Mouse (Mus musculus): Measurements from ENCODE around the gene Klhdc7b. TPM values are rescaled to one million over a fixed set of nuclear protein-coding genes. Genes with fewer than 3 reads are reported as not detected.

The Klhdc7b gene
- not detected in 2 replicates for polyA plus RNA-seq (2014; fragmentation: Nextera tagmentation; extraction: Ambion mirVana)

- no peaks in the 10 kb centered on the region for H3K4me1 ChIP-seq (ENCODE audit: control insufficient read depth, insufficient read depth, low read length)
- ATAC-seq (replicated peaks; ENCODE audit: insufficient number of reproducible peaks, low FRiP score, low TSS enrichment, low read depth) (no peak), DNase-seq (ENCODE audit: low spot score) (no peak)
- WGBS, result 84% methylated on average over 7 of the region's 7 CpGs
- H3K9ac ChIP-seq (replicated peaks; ENCODE audit: low read length), result no peak within 1 kb of the TSS
- H3K36me3 ChIP-seq (replicated peaks; ENCODE audit: control insufficient read depth, insufficient read depth, low read depth, low read length), result no peaks in the 10 kb centered on the region
- no peak within 1 kb of the TSS for H3K4me3 ChIP-seq (ENCODE audit: low read depth, low read length)
- H3K9me3 ChIP-seq (replicated peaks; ENCODE audit: control insufficient read depth, low read length), result no peaks in the 10 kb centered on the region
- no peak within 1 kb of the TSS for H3K27ac ChIP-seq (replicated peaks; ENCODE audit: low read depth, low read length)
- H3K4me2 ChIP-seq (ENCODE audit: low read depth, low read length), result no peak within 1 kb of the TSS
- peaks cover 5% of the 10 kb centered on the region for H3K27me3 ChIP-seq (ENCODE audit: control insufficient read depth, insufficient read depth, low read length)
These were observed at the start of gene Klhdc7b for GRCm38 (mm10) chr15:89384617-89385016. Gene Klhdc7b, plus strand, starts transcription at chr15:89384917.

- Histone ChIP-seq H3K36me3 (replicated peaks; ENCODE audit: control insufficient read depth, insufficient read depth, low read depth, low read length) (no peaks in the 10 kb centered on the region), H3K27ac (replicated peaks; ENCODE audit: low read depth, low read length) (no peak overlapping the region), H3K9me3 (replicated peaks; ENCODE audit: control insufficient read depth, low read length) (no peaks in the 10 kb centered on the region), H3K9ac (replicated peaks; ENCODE audit: low read length) (no peak overlapping the region), H3K4me3 (ENCODE audit: low read depth, low read length) (no peak overlapping the region), H3K27me3 (ENCODE audit: control insufficient read depth, insufficient read depth, low read length) (no peaks in the 10 kb centered on the region), H3K4me2 (ENCODE audit: low read depth, low read length) (no peak overlapping the region), H3K4me1 (ENCODE audit: control insufficient read depth, insufficient read depth, low read length) (no peaks in the 10 kb centered on the region)
- DNase-seq (ENCODE audit: low spot score) (no peak), ATAC-seq (replicated peaks; ENCODE audit: insufficient number of reproducible peaks, low FRiP score, low TSS enrichment, low read depth) (no peak)
- WGBS, result 88% methylated on average over 14 of the region's 14 CpGs
These were observed 48.3 kb upstream of the Klhdc7b start for GRCm38 (mm10) chr15:89336422-89336821.

- DNase-seq (ENCODE audit: low spot score) (no peak), ATAC-seq (replicated peaks; ENCODE audit: insufficient number of reproducible peaks, low FRiP score, low TSS enrichment, low read depth) (no peak)
- Histone ChIP-seq H3K9ac (replicated peaks; ENCODE audit: low read length) (no peak overlapping the region), H3K4me2 (ENCODE audit: low read depth, low read length) (no peak overlapping the region), H3K9me3 (replicated peaks; ENCODE audit: control insufficient read depth, low read length) (no peaks in the 10 kb centered on the region), H3K27me3 (ENCODE audit: control insufficient read depth, insufficient read depth, low read length) (no peaks in the 10 kb centered on the region), H3K4me1 (ENCODE audit: control insufficient read depth, insufficient read depth, low read length) (no peaks in the 10 kb centered on the region), H3K36me3 (replicated peaks; ENCODE audit: control insufficient read depth, insufficient read depth, low read depth, low read length) (no peaks in the 10 kb centered on the region), H3K27ac (replicated peaks; ENCODE audit: low read depth, low read length) (no peak overlapping the region), H3K4me3 (ENCODE audit: low read depth, low read length) (no peak overlapping the region)
- WGBS, result 92% methylated on average over 2 of the region's 2 CpGs
These were observed 45.0 kb upstream of the Klhdc7b start for GRCm38 (mm10) chr15:89339696-89340095.

- H3K27ac ChIP-seq (replicated peaks; ENCODE audit: low read depth, low read length), result no peak overlapping the region
- no peaks in the 10 kb centered on the region for H3K9me3 ChIP-seq (replicated peaks; ENCODE audit: control insufficient read depth, low read length)
- no peaks in the 10 kb centered on the region for H3K4me1 ChIP-seq (ENCODE audit: control insufficient read depth, insufficient read depth, low read length)
- H3K27me3 ChIP-seq (ENCODE audit: control insufficient read depth, insufficient read depth, low read length), result no peaks in the 10 kb centered on the region
- WGBS, result 77% methylated on average over 3 of the region's 3 CpGs
- H3K4me2 ChIP-seq (ENCODE audit: low read depth, low read length), result no peak overlapping the region
- DNase-seq (ENCODE audit: low spot score) (no peak), ATAC-seq (replicated peaks; ENCODE audit: insufficient number of reproducible peaks, low FRiP score, low TSS enrichment, low read depth) (no peak)
- H3K4me3 ChIP-seq (ENCODE audit: low read depth, low read length), result no peak overlapping the region
- no peaks in the 10 kb centered on the region for H3K36me3 ChIP-seq (replicated peaks; ENCODE audit: control insufficient read depth, insufficient read depth, low read depth, low read length)
- H3K9ac ChIP-seq (replicated peaks; ENCODE audit: low read length), result no peak overlapping the region
These were observed 44.6 kb upstream of the Klhdc7b start for GRCm38 (mm10) chr15:89340136-89340535.

- no peak for ATAC-seq (replicated peaks; ENCODE audit: insufficient number of reproducible peaks, low FRiP score, low TSS enrichment, low read depth)
- no peaks in the 10 kb centered on the region for H3K36me3 ChIP-seq (replicated peaks; ENCODE audit: control insufficient read depth, insufficient read depth, low read depth, low read length)
- no peaks in the 10 kb centered on the region for H3K9me3 ChIP-seq (replicated peaks; ENCODE audit: control insufficient read depth, low read length)
- WGBS, result 28% methylated on average over 1 of the region's 1 CpGs
- no peak overlapping the region for H3K27ac ChIP-seq (replicated peaks; ENCODE audit: low read depth, low read length)
- H3K4me1 ChIP-seq (ENCODE audit: control insufficient read depth, insufficient read depth, low read length), result no peaks in the 10 kb centered on the region
- DNase-seq (ENCODE audit: low spot score), result no peak
- H3K4me2 ChIP-seq (ENCODE audit: low read depth, low read length), result no peak overlapping the region
- H3K27me3 ChIP-seq (ENCODE audit: control insufficient read depth, insufficient read depth, low read length), result no peaks in the 10 kb centered on the region
- no peak overlapping the region for H3K9ac ChIP-seq (replicated peaks; ENCODE audit: low read length)
- H3K4me3 ChIP-seq (ENCODE audit: low read depth, low read length), result no peak overlapping the region
These were observed 43.0 kb upstream of the Klhdc7b start for GRCm38 (mm10) chr15:89341678-89342077.

GRCm38 (mm10) chr15:89343325-89343724, 41.4 kb upstream of the Klhdc7b start:
- H3K9me3 ChIP-seq (replicated peaks; ENCODE audit: control insufficient read depth, low read length), result no peaks in the 10 kb centered on the region
- H3K36me3 ChIP-seq (replicated peaks; ENCODE audit: control insufficient read depth, insufficient read depth, low read depth, low read length), result no peaks in the 10 kb centered on the region
- WGBS, result 85% methylated on average over 3 of the region's 3 CpGs

GRCm38 (mm10) chr15:89350447-89350846, 34.3 kb upstream of the Klhdc7b start:
- Histone ChIP-seq H3K4me1 (ENCODE audit: control insufficient read depth, insufficient read depth, low read length) (no peaks in the 10 kb centered on the region), H3K36me3 (replicated peaks; ENCODE audit: control insufficient read depth, insufficient read depth, low read depth, low read length) (peaks cover 8% of the 10 kb centered on the region), H3K4me3 (ENCODE audit: low read depth, low read length) (no peak overlapping the region), H3K27ac (replicated peaks; ENCODE audit: low read depth, low read length) (no peak overlapping the region), H3K9me3 (replicated peaks; ENCODE audit: control insufficient read depth, low read length) (no peaks in the 10 kb centered on the region), H3K9ac (replicated peaks; ENCODE audit: low read length) (no peak overlapping the region; the same call in 1 of the 2 replicates), H3K4me2 (ENCODE audit: low read depth, low read length) (no peak overlapping the region), H3K27me3 (ENCODE audit: control insufficient read depth, insufficient read depth, low read length) (no peaks in the 10 kb centered on the region)
- ATAC-seq (replicated peaks; ENCODE audit: insufficient number of reproducible peaks, low FRiP score, low TSS enrichment, low read depth) (no peak), DNase-seq (ENCODE audit: low spot score) (no peak)
- 82% methylated on average over 5 of the region's 5 CpGs for WGBS

More at GRCm38 (mm10) chr15:89343325-89343724, 41.4 kb upstream of the Klhdc7b start:
- Histone ChIP-seq H3K27me3 (ENCODE audit: control insufficient read depth, insufficient read depth, low read length) (no peaks in the 10 kb centered on the region), H3K4me1 (ENCODE audit: control insufficient read depth, insufficient read depth, low read length) (no peaks in the 10 kb centered on the region), H3K9ac (replicated peaks; ENCODE audit: low read length) (no peak overlapping the region), H3K27ac (replicated peaks; ENCODE audit: low read depth, low read length) (no peak overlapping the region), H3K4me2 (ENCODE audit: low read depth, low read length) (no peak overlapping the region), H3K4me3 (ENCODE audit: low read depth, low read length) (no peak overlapping the region)
- DNase-seq (ENCODE audit: low spot score) (no peak), ATAC-seq (replicated peaks; ENCODE audit: insufficient number of reproducible peaks, low FRiP score, low TSS enrichment, low read depth) (no peak)

- Histone ChIP-seq H3K4me1 (ENCODE audit: control insufficient read depth, insufficient read depth, low read length) (no peaks in the 10 kb centered on the region), H3K4me2 (ENCODE audit: low read depth, low read length) (no peak overlapping the region), H3K27me3 (ENCODE audit: control insufficient read depth, insufficient read depth, low read length) (no peaks in the 10 kb centered on the region), H3K4me3 (ENCODE audit: low read depth, low read length) (no peak overlapping the region), H3K27ac (replicated peaks; ENCODE audit: low read depth, low read length) (no peak overlapping the region), H3K9me3 (replicated peaks; ENCODE audit: control insufficient read depth, low read length) (no peaks in the 10 kb centered on the region), H3K36me3 (replicated peaks; ENCODE audit: control insufficient read depth, insufficient read depth, low read depth, low read length) (peaks cover 8% of the 10 kb centered on the region), H3K9ac (replicated peaks; ENCODE audit: low read length) (no peak overlapping the region)
- DNase-seq (ENCODE audit: low spot score) (no peak), ATAC-seq (replicated peaks; ENCODE audit: insufficient number of reproducible peaks, low FRiP score, low TSS enrichment, low read depth) (no peak)
- 86% methylated on average over 15 of the region's 15 CpGs for WGBS
These were observed 33.4 kb upstream of the Klhdc7b start for GRCm38 (mm10) chr15:89351302-89351701.

Measured in embryonic facial prominence, embryonic 11.5 days (tissue).